Mouse (Mus musculus) CH12.LX (cell line): ENCODE measurements around the gene Trappc12. TPM values are rescaled to one million over a fixed set of nuclear protein-coding genes. Genes with fewer than 3 reads are reported as not detected.

Experiments
- DNase-seq: peaks from one replicate; pipeline ENCODE4 v3.0.0-alpha.2; 2013; ENCODE audit errors: extremely low read depth
- H3K27ac ChIP-seq: 2 replicates; pipeline ENCODE4 v1.5.1; 2012; ENCODE audit warnings: low read depth, mild to moderate bottlenecking, control low read depth, moderate library complexity; ENCODE audit not compliant: insufficient read depth
- H3K27me3 ChIP-seq: replicated peaks from 2 replicates; pipeline ENCODE3; 2012; ENCODE audit warnings: inconsistent platforms
- H3K36me3 ChIP-seq, 2 experiments: replicated peaks in 1 of 2; 2 replicates each; pipeline versions ENCODE3 to v1.6.1; 2012; ENCODE audit warnings: inconsistent platforms in 1 of 2, low read length in 1 of 2, mild to moderate bottlenecking in 1 of 2, mixed read lengths in 1 of 2, moderate library complexity in 1 of 2; ENCODE audit not compliant: control insufficient read depth in 1 of 2, insufficient read depth in 1 of 2
- H3K4me1 ChIP-seq, 2 experiments: 2 replicates each; pipeline ENCODE4 v1.6.1; 2012; ENCODE audit warnings: inconsistent platforms in 1 of 2, moderate library complexity in 1 of 2; ENCODE audit not compliant: insufficient read depth in 2 of 2, control insufficient read depth in 1 of 2
- H3K4me2 ChIP-seq: 2 replicates; pipeline ENCODE4 v1.6.1; 2012; ENCODE audit warnings: low read depth, mild to moderate bottlenecking, control low read depth; ENCODE audit not compliant: poor library complexity, insufficient read depth, severe bottlenecking
- H3K4me3 ChIP-seq, 3 experiments: fragments of 150-350 bp in 1 of 3; sonication (generic) in 1 of 3; replicated peaks in 1 of 3; 2 replicates each; pipeline versions ENCODE3 to v1.5.1; 2011 to 2012; ENCODE audit warnings: low read depth in 2 of 3, low read length in 2 of 3, mild to moderate bottlenecking in 2 of 3, moderate library complexity in 2 of 3, control low read depth in 1 of 3, improper control_type of control experiment in 1 of 3, inconsistent platforms in 1 of 3, mixed read lengths in 1 of 3; ENCODE audit not compliant: poor library complexity in 1 of 3
- H3K79me2 ChIP-seq: replicated peaks from 2 replicates; pipeline ENCODE4 v1.6.1; 2012; ENCODE audit warnings: mild to moderate bottlenecking, moderate library complexity; ENCODE audit not compliant: control insufficient read depth, poor library complexity, insufficient read depth, severe bottlenecking; ENCODE audit errors: extremely low read depth
- H3K9ac ChIP-seq: 2 replicates; pipeline ENCODE4 v1.6.1; 2012; ENCODE audit warnings: low read depth, mild to moderate bottlenecking, control low read depth, moderate library complexity; ENCODE audit not compliant: insufficient read depth
- H3K9me3 ChIP-seq: replicated peaks from 2 replicates; pipeline ENCODE3; 2012; ENCODE audit warnings: low read length, inconsistent platforms, mixed read lengths
- BHLHE40 ChIP-seq: IDR thresholded peaks from 2 replicates; pipeline ENCODE4 v1.6.1; 2011; ENCODE audit warnings: mild to moderate bottlenecking, low read depth, low read length, improper control_type of control experiment
- CTCF ChIP-seq, 2 experiments: IDR thresholded peaks in 1 of 2; conservative IDR thresholded peaks in 1 of 2; 2 replicates each; pipeline ENCODE4 v1.5.1; 2011 to 2012; ENCODE audit warnings: low read depth in 2 of 2, low read length in 2 of 2, improper control_type of control experiment in 1 of 2, inconsistent platforms in 1 of 2, mild to moderate bottlenecking in 1 of 2, moderate library complexity in 1 of 2
- E2F4 ChIP-seq: IDR thresholded peaks from 2 replicates; pipeline ENCODE4 v1.6.1; 2011; ENCODE audit warnings: low read depth, low read length, improper control_type of control experiment; ENCODE audit not compliant: insufficient replicate concordance
- ETS1 ChIP-seq: conservative IDR thresholded peaks from 2 replicates; pipeline ENCODE4 v1.6.1; 2012; ENCODE audit warnings: low read depth, mild to moderate bottlenecking, inconsistent platforms, low read length, improper control_type of control experiment, moderate library complexity
- HCFC1 ChIP-seq: IDR thresholded peaks from 2 replicates; pipeline ENCODE4 v1.6.1; 2012; ENCODE audit warnings: low read depth, mild to moderate bottlenecking, inconsistent platforms, low read length, improper control_type of control experiment
- JUND ChIP-seq: conservative IDR thresholded peaks from 2 replicates; pipeline ENCODE4 v1.6.1; 2011; ENCODE audit warnings: low read depth, low read length, improper control_type of control experiment
- MAFK ChIP-seq: IDR thresholded peaks from 2 replicates; pipeline ENCODE4 v1.6.1; 2011; ENCODE audit warnings: low read length, improper control_type of control experiment; ENCODE audit not compliant: insufficient replicate concordance
- NELFE ChIP-seq: IDR thresholded peaks from 2 replicates; pipeline ENCODE4 v1.6.1; 2011; ENCODE audit warnings: low read depth, low read length, improper control_type of control experiment
- NRF1 ChIP-seq: IDR thresholded peaks from 2 replicates; pipeline ENCODE4 v1.6.1; 2014; ENCODE audit warnings: low read depth, mild to moderate bottlenecking, inconsistent platforms, low read length, improper control_type of control experiment, moderate library complexity
- PAX5 ChIP-seq: IDR thresholded peaks from 2 replicates; pipeline ENCODE4 v1.6.1; 2012; ENCODE audit warnings: low read length, inconsistent platforms, mixed read lengths
- POLR2AphosphoS2 ChIP-seq: IDR thresholded peaks from 2 replicates; pipeline ENCODE4 v1.6.1; 2011; ENCODE audit warnings: low read depth, low read length, improper control_type of control experiment
- RAD21 ChIP-seq: IDR thresholded peaks from 2 replicates; pipeline ENCODE4 v1.6.1; 2011; ENCODE audit warnings: low read depth, mild to moderate bottlenecking, low read length, improper control_type of control experiment, moderate library complexity
- SIN3A ChIP-seq: IDR thresholded peaks from 2 replicates; pipeline ENCODE4 v1.6.1; 2012; ENCODE audit warnings: low read length, improper control_type of control experiment, inconsistent platforms
- USF1 ChIP-seq: IDR thresholded peaks from 2 replicates; pipeline ENCODE4 v1.6.1; 2014; ENCODE audit warnings: low read depth, mild to moderate bottlenecking, inconsistent platforms, low read length, improper control_type of control experiment
- USF2 ChIP-seq: conservative IDR thresholded peaks from 2 replicates; pipeline ENCODE4 v1.6.1; 2011; ENCODE audit warnings: low read depth, low read length, improper control_type of control experiment
- ZMIZ1 ChIP-seq: IDR thresholded peaks from 2 replicates; pipeline ENCODE4 v1.6.1; 2012; ENCODE audit warnings: low read depth, mild to moderate bottlenecking, inconsistent platforms, low read length, improper control_type of control experiment
- dilution Hi-C: fragments of 300-500 bp; cut with MboI; formaldehyde crosslinking; loops from 2 replicates; pipeline ENCODE4 v1.14.3; 2020; ENCODE audit warnings: low sequenced_read_pairs; ENCODE audit not compliant: extremely low pct_unique_long_range_greater_than_20kb, extremely low pct_ligation_motif_present
- in situ Hi-C: fragments of 300-500 bp; cut with MboI; formaldehyde crosslinking; loops from 3 replicates; pipeline ENCODE4 v1.14.3; 2019; ENCODE audit warnings: low sequenced_read_pairs, low pct_ligation_motif_present, low pct_unique_long_range_greater_than_20kb, mixed read lengths
- polyA plus RNA-seq: library from polyadenylated mRNA; unstranded; fragments of >175 nt; gene quantifications from 2 replicates; pipeline ENCODE4 v1.2.1, GENCODE M21; 2012; ENCODE audit warnings: low read depth; ENCODE audit not compliant: insufficient read length
- total RNA-seq, 2 experiments: library from RNA; depleted of rRNA; stranded (reverse); fragments of 300-350 nt in 1 of 2; fragments of >200 nt in 1 of 2; gene quantifications; 2 replicates each; pipeline ENCODE4 v1.2.3; 2012 to 2014

Trappc12 gene
- total and polyA plus RNA-seq, 3 experiments: 26.7 to 33.9 (median 28.9) TPM

DNA sequence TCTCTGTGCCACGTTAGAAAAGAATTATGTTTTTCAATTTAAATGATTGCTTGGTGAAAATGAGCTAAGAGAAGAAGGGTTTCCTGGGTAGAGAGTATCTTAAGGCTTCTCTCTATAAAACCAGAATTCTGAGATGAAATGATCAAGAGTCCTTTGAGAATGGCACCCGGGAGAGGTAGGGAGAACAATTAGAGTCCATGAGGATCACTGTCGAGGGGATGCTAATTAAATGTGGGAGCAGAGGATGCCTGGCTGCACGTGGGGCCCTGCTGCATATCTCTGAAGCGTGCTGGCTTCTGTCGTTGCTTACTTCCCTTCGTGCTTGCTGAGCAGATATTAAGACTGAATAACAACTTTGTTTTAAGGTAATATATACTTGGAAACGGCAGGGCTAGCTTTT lies 24.8 kb upstream of the Trappc12 start:
- Histone ChIP-seq H3K4me1 (no peaks in the 10 kb centered on the region), H3K4me2 (no peak overlapping the region), H3K9ac (no peak overlapping the region), H3K36me3 (peaks cover 10 to 63% of the 10 kb centered on the region in 2 experiments), H3K27me3 (no peaks in the 10 kb centered on the region), H3K79me2 (no peaks in the 10 kb centered on the region; the same call in 1 of the 2 replicates), H3K4me3 (no peak overlapping the region), H3K9me3 (no peaks in the 10 kb centered on the region), H3K27ac (no peak overlapping the region)
- DNase-seq: no peak
- TF ChIP-seq USF1 (no peak), ETS1 (no peak), JUND (no peak), MAFK (no peak), POLR2AphosphoS2 (no peak), USF2 (no peak), E2F4 (no peak), NELFE (no peak), HCFC1 (no peak), NRF1 (no peak)
- dilution Hi-C loops (no loop called here), in situ Hi-C loops (no loop called here)

DNA sequence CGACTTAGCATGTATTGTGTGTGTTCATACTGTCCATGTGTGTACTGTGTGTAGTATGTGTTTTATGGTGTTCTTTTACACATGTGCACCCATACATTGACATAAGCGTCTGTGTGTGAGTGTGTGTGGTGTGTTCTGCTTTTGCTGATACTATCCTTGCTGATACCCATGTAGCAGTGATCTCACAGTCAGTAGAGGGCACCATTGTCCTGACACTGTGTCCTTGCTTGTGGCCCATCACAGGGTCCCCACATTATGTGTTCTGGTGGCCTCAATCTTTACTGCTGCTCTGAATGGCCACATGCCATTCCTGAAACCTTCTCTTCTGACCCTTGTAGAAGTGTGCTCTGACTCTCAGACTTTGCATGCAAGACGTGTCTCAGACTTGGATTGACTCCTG lies 23.5 kb upstream of the Trappc12 start:
- Histone ChIP-seq H3K36me3 (peaks cover 13 to 66% of the 10 kb centered on the region in 2 experiments), H3K9me3 (no peaks in the 10 kb centered on the region), H3K9ac (no peak overlapping the region), H3K27ac (no peak overlapping the region), H3K4me2 (no peak overlapping the region), H3K79me2 (no peaks in the 10 kb centered on the region; the same call in 1 of the 2 replicates), H3K4me1 (no peaks in the 10 kb centered on the region), H3K27me3 (no peaks in the 10 kb centered on the region), H3K4me3 (no peak overlapping the region)
- dilution Hi-C loops: no loop called here
- no peak for DNase-seq
- in situ Hi-C loops: no loop called here
- TF ChIP-seq CTCF (conservative IDR thresholded peaks at IDR 0.05 in 1 of 2, IDR thresholded peaks at IDR 0.05 in 1 of 2; ENCODE audit: low read depth in 2 of 2, low read length in 2 of 2) (peak in 1 of 2 experiments; percentile 45; a peak in 2 of 4 replicates), SIN3A (no peak), JUND (no peak), RAD21 (peak; percentile 41), ZMIZ1 (no peak), ETS1 (no peak), NELFE (no peak), BHLHE40 (no peak)

DNA sequence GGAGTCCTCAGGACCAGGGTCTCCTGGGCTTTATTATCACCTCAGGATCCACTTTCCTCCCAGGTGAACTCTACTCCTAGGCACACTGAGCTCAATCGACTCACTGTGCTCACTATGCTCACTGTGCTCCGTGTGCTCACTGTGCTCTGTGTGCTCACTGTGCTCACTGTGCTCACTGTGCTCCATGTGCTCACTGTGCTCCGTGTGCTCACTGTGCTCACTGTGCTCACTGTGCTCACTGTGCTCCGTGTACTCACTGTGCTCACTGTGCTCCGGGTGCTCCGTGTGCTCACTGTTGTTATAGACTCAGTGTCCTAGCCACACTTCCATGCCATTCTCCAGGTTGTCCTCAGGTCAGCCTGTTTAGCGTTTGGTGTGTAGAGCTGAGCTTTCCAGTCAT lies 19.7 kb upstream of the Trappc12 start:
- in situ Hi-C loops (no loop called here), dilution Hi-C loops (no loop called here)
- H3K79me2 ChIP-seq: no peaks in the 10 kb centered on the region
- TF ChIP-seq NRF1: no peak
- TF ChIP-seq POLR2AphosphoS2: no peak
- no peak for TF ChIP-seq PAX5
- DNase-seq: no peak
- H3K27me3 ChIP-seq: no peaks in the 10 kb centered on the region
- no peaks in the 10 kb centered on the region for H3K4me1 ChIP-seq
- H3K9ac ChIP-seq: no peak overlapping the region
- no peak overlapping the region for H3K27ac ChIP-seq
- H3K4me2 ChIP-seq: no peak overlapping the region
- H3K9me3 ChIP-seq: no peaks in the 10 kb centered on the region
- no peak overlapping the region for H3K4me3 ChIP-seq
- H3K36me3 ChIP-seq: peaks cover 19 to 77% of the 10 kb centered on the region in 2 experiments
